Mouse (Mus musculus) ZHBTc4 (cell line): Measurements from ENCODE around the gene Poc1a.

ENCODE experiments used
- DNase-seq: peaks from one replicate; pipeline ENCODE4 v3.0.0-alpha.2; 2011; ENCODE audit warnings: low read depth, low spot score

The Poc1a gene

DNA sequence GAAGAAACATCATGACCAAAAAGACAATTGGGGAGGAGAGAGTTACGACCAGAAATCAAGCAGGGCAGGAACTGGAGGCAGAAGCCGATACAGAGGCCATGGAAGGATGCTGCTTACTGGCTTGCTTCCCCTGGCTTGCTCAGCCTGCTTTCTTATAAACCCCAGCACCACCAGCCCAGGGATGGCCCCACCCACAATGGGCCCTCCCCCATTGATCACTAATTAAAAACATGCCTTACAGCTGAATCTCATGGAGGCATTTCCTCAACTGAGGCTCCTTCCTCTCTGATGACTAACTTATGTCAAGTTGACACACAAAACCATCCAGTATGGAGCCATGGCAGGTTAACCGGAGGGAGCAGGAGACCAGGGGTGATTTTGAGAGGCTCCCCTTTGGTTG is 118.9 kb downstream of the Poc1a start:
- no peak for DNase-seq
